12 mouse cellular contexts compared by ENCODE assay signal in genomic region chr1:151974887-151975286, GRCm38 (mm10).
DNase-seq lines count a peak whose midpoint lies in the region; ATAC-seq and TF ChIP-seq lines count a peak whose summit lies in the region.
"Had no signal": no experiment of that assay in that cellular context is flagged by ENCODE, and none has a peak within 500 bp of the region (broad histone marks: within the 10 kb centered on the region; RNA-seq: fewer than 3 reads in every experiment).

No protein-coding gene starts in this region.

- peaks cover 13% of the 10 kb centered on the region for H3K4me1 ChIP-seq in lung, embryonic 16.5 days (replicated peaks; ENCODE audit: control insufficient read depth, insufficient read depth, low read length)
- H3K4me1 ChIP-seq: liver, embryonic 12.5 days had no signal

- no peaks in the 10 kb centered on the region for H3K36me3 ChIP-seq in lung, embryonic 16.5 days (ENCODE audit: control insufficient read depth, insufficient read depth, low read length)
- H3K36me3 ChIP-seq: liver, embryonic 12.5 days had no signal

- H3K27me3 ChIP-seq in lung, embryonic 16.5 days (ENCODE audit: control insufficient read depth, insufficient read depth, low read depth, low read length), result no peaks in the 10 kb centered on the region
- H3K27me3 ChIP-seq: liver, embryonic 12.5 days; megakaryocyte, embryonic 14.5 days had no signal

- peak overlapping the region; percentile 88 for H3K27ac ChIP-seq in gastrocnemius, adult 2 months
- peak overlapping the region; percentile 39 for H3K27ac ChIP-seq in lung, embryonic 16.5 days (ENCODE audit: low read length)
- H3K27ac ChIP-seq: liver, embryonic 12.5 days had no signal

- 0 out of 2 replicates have a peak, but pooled peaks have one; percentile 32 for ATAC-seq in lung, embryonic 16.5 days (ENCODE audit: low read depth)
- ATAC-seq: liver, embryonic 12.5 days had no signal

- DNase-seq in gastrocnemius, adult 2 months, result no peak
- DNase-seq in gastrocnemius, postnatal 14 days, result no peak
- no peak for DNase-seq in lung, postnatal 10 days
- peak; percentile 7 for DNase-seq in adrenal gland, postnatal 25 days
- peak; percentile 27 to 28 for DNase-seq in heart, postnatal 14 days
- DNase-seq in MN1 (ENCODE audit: low spot score), result no peak
- DNase-seq in cerebellum, adult 9-10 months, result no peak
- DNase-seq: cerebellum, postnatal 25 days; thymus, adult 18-20 months had no signal

- H3K4me3 ChIP-seq in gastrocnemius, adult 2 months, result no peak overlapping the region
- no peak overlapping the region for H3K4me3 ChIP-seq in lung, embryonic 16.5 days (ENCODE audit: low read length)
- H3K4me3 ChIP-seq: liver, embryonic 12.5 days had no signal

- intact Hi-C loops in gastrocnemius, adult 2 months (cut with DNase I), result loop anchor here (5.0 kb wide), 1 partner anchor 88 kb away; no protein-coding TSS in a partner anchor
- intact Hi-C loops in gastrocnemius, postnatal 14 days (cut with DNase I; ENCODE audit: low total_unique reads), result no loop called here
- intact Hi-C loops in heart, postnatal 14 days (cut with DNase I), result no loop called here

- no peak for TF ChIP-seq CTCF in gastrocnemius, adult 2 months (IDR thresholded peaks at IDR 0.05)

- WGBS in lung, embryonic 16.5 days, result 49% methylated on average over 8 of the region's 8 CpGs

- H3K9me3 ChIP-seq in lung, embryonic 16.5 days (ENCODE audit: control insufficient read depth, low read length), result no peaks in the 10 kb centered on the region
- H3K9me3 ChIP-seq: liver, embryonic 12.5 days; megakaryocyte, embryonic 14.5 days had no signal

- no peak overlapping the region for H3K9ac ChIP-seq in lung, embryonic 16.5 days (ENCODE audit: low read length)
- H3K9ac ChIP-seq: liver, embryonic 12.5 days had no signal

- H3K4me2 ChIP-seq in lung, embryonic 16.5 days (ENCODE audit: low read depth, low read length), result no peak overlapping the region
- H3K4me2 ChIP-seq: liver, embryonic 12.5 days had no signal

Comparison
In these comparisons a context has a peak if more than half of its experiments do, and no peak if none do; other contexts are left out.
1. DNase-seq: peak in adrenal gland, postnatal 25 days (single experiment) and heart, postnatal 14 days (2 of 2); none in gastrocnemius, adult 2 months (single experiment), gastrocnemius, postnatal 14 days (single experiment), lung, postnatal 10 days (single experiment), MN1 (single experiment) and cerebellum, adult 9-10 months (single experiment).